Mouse (Mus musculus): Measurements from ENCODE around the gene Gm16440. TPM values are rescaled to one million over a fixed set of nuclear protein-coding genes. Genes with fewer than 3 reads are reported as not detected.

Gene Gm16440
- not detected in 2 replicates for polyA plus RNA-seq (2015; fragmentation: Nextera tagmentation; extraction: Ambion mirVana)

DNA sequence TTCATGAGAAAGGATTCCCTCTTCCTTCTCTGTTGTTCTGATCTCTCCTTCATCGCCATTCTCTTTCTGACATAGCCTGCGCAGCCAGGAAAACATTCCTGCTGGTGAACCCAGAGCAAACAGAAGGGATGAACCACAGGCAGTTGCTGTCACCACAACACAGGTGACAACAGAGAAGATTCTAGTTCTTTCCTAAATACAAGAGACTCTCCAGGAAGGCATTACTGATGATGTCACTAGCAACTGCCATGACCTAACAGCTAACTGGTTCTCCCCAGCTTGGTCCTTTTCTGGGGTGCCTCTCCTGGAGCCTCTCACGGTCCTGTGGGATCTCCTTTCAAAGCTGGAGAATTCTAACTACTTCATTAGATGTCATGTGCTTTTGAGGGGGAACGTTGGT lies at the start of gene Gm16440:
Gene Gm16440 (minus strand): TSS at position 101 of the 400 bp plus-strand sequence.

GRCm38 (mm10) chr14:6412382-6412781 lies 22.3 kb upstream of the Gm16440 start, which contains the start of gene Gm3591:
Gene Gm3591, minus strand, starts transcription at chr14:6412482.

GRCm38 (mm10) chr14:6343578-6343977 lies 46.5 kb downstream of the Gm16440 start, which contains the start of gene Gm3618:
Gene Gm3618, minus strand, starts transcription at chr14:6343678.

Other genes starting within 250 kb of the Gm16440 start
- gene Gm21560, start 171.0 kb downstream of the Gm16440 start, polyA plus RNA-seq (2015; fragmentation: Nextera tagmentation; extraction: Ambion mirVana) = not detected in 2 replicates
- 7.1 and 8.2 TPM in 2 replicates for gene Gm3411, start 103.1 kb downstream of the Gm16440 start, polyA plus RNA-seq (2015; fragmentation: Nextera tagmentation; extraction: Ambion mirVana)
- gene Gm21103, start 85.5 kb downstream of the Gm16440 start, polyA plus RNA-seq (2015; fragmentation: Nextera tagmentation; extraction: Ambion mirVana) = not detected in 2 replicates
- not detected in 2 replicates for gene Gm3618, start 46.6 kb downstream of the Gm16440 start, polyA plus RNA-seq (2015; fragmentation: Nextera tagmentation; extraction: Ambion mirVana)
- 4.2 and 7.7 TPM in 2 replicates for gene Gm3591, start 22.2 kb upstream of the Gm16440 start, polyA plus RNA-seq (2015; fragmentation: Nextera tagmentation; extraction: Ambion mirVana)
- not detected in 2 replicates for gene Gm3594, start 54.3 kb upstream of the Gm16440 start, polyA plus RNA-seq (2015; fragmentation: Nextera tagmentation; extraction: Ambion mirVana)
- gene Gm8356, start 147.0 kb upstream of the Gm16440 start, polyA plus RNA-seq (2015; fragmentation: Nextera tagmentation; extraction: Ambion mirVana) = not detected in 2 replicates
- 0.66 and 1.4 TPM in 2 replicates for gene Gm3629, start 200.3 kb upstream of the Gm16440 start, polyA plus RNA-seq (2015; fragmentation: Nextera tagmentation; extraction: Ambion mirVana)
- gene Gm3460, start 232.1 kb upstream of the Gm16440 start, polyA plus RNA-seq (2015; fragmentation: Nextera tagmentation; extraction: Ambion mirVana) = 0.44 TPM in 1 of 2 replicates, not detected in the other

All from neural tube, postnatal 0 days (tissue).